Mouse (Mus musculus): Measurements from ENCODE around the gene Cyp3a11. TPM values are rescaled to one million over a fixed set of nuclear protein-coding genes. Genes with fewer than 3 reads are reported as not detected.

Cyp3a11 gene
- polyA plus RNA-seq (2012; rRNA removed; ENCODE audit: low replicate concordance): 24.2 and 31.2 TPM in 2 replicates

DNA sequence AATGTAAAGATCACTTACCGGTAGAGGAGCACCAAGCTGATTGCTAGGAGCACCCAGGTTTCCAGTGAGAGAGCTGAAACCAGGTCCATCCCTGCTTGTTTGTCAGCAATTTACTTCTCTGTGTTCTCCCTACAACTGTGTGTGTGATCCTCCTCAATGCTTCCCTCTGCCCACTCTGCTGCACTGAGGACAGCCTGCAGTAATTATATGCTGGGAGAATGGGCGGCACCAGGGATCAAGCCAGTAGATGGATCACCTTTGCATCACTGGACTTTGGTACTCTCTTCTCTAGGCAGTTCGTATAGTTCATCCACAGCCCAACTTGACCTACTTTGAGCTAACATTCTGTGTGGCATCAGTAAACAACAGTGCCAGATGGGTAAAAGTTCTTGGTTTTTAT lies at the start of gene Cyp3a11:
Cyp3a11 (minus strand) TSS at position 277 of the 400 bp plus-strand sequence.

DNA sequence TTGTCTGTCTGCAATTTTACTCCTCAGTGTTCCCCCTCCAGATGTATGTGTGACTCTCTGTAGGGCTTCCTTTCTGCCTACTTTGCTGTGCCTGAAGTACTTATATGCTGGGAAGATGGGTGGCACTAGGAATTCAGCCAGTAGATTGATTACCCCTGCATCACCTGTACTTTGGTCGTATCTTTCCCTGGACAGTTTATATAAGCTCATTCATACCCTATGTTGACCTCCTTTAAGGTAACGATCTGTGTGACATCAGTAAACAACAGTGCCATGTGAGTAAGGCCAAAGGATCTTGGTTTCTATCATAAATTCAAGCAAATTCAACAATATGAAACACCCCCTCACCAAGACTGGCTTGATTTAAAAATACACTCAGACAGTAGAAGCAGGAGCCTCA lies 74.0 kb downstream of the Cyp3a11 start, which contains the start of gene Cyp3a44:
Cyp3a44 (minus strand) TSS at position 79 of the 400 bp plus-strand sequence.

Other genes starting within 250 kb of the Cyp3a11 start
- not detected in 2 replicates for gene Cyp3a41a, start 159.8 kb downstream of the Cyp3a11 start, polyA plus RNA-seq (2012; rRNA removed; ENCODE audit: low replicate concordance)
- not detected in 2 replicates for gene Cyp3a44, start 74.1 kb downstream of the Cyp3a11 start, polyA plus RNA-seq (2012; rRNA removed; ENCODE audit: low replicate concordance)
- 6.8 and 12.5 TPM in 2 replicates for gene Cyp3a25, start 129.7 kb upstream of the Cyp3a11 start, polyA plus RNA-seq (2012; rRNA removed; ENCODE audit: low replicate concordance)
- not detected in 2 replicates for gene Cyp3a59, start 199.3 kb upstream of the Cyp3a11 start, polyA plus RNA-seq (2012; rRNA removed; ENCODE audit: low replicate concordance)

Measured in duodenum, adult 2 months (tissue).